Mouse (Mus musculus) midbrain, embryonic 14.5 days (tissue): Measurements from ENCODE around the gene Gm19426. TPM values are rescaled to one million over a fixed set of nuclear protein-coding genes. Genes with fewer than 3 reads are reported as not detected.

Source experiments
- ATAC-seq: fragments of 200-750 bp; cut with Nextera tagmentation; 2 replicates; pipeline ENCODE4 v1.8.0; 2017; ENCODE audit warnings: moderate number of reproducible peaks, moderate library complexity; ENCODE audit not compliant: low FRiP score, low TSS enrichment
- DNase-seq: peaks from one replicate; pipeline ENCODE4 v3.0.0-alpha.2; 2015
- H3K27ac ChIP-seq: fragments of 300-500 bp; sonication (generic); replicated peaks from 2 replicates; pipeline ENCODE4 v1.5.1; 2014; ENCODE audit warnings: mild to moderate bottlenecking, low read depth, low read length, moderate library complexity
- H3K27me3 ChIP-seq: fragments of 300-500 bp; sonication (generic); 2 replicates; pipeline ENCODE4 v1.6.1; 2014; ENCODE audit warnings: low read length, control low read depth, mixed read lengths; ENCODE audit not compliant: control insufficient read depth, insufficient read depth
- H3K36me3 ChIP-seq: fragments of 300-500 bp; sonication (generic); 2 replicates; pipeline ENCODE4 v1.6.1; 2014; ENCODE audit warnings: low read length, control low read depth; ENCODE audit not compliant: control insufficient read depth, insufficient read depth
- H3K4me1 ChIP-seq: fragments of 300-500 bp; sonication (generic); 2 replicates; pipeline ENCODE4 v1.6.1; 2014; ENCODE audit warnings: mild to moderate bottlenecking, antibody characterized with exemption, low read length, control low read depth; ENCODE audit not compliant: control insufficient read depth, insufficient read depth
- H3K4me2 ChIP-seq: fragments of 300-500 bp; sonication (generic); 2 replicates; pipeline ENCODE4 v1.6.1; 2014; ENCODE audit warnings: mild to moderate bottlenecking, low read length, moderate library complexity
- H3K4me3 ChIP-seq: fragments of 300-500 bp; sonication (generic); replicated peaks from 2 replicates; pipeline ENCODE4 v1.5.1; 2014; ENCODE audit warnings: low read depth, low read length
- H3K9ac ChIP-seq: fragments of 300-500 bp; sonication (generic); replicated peaks from 2 replicates; pipeline ENCODE4 v1.6.1; 2014; ENCODE audit warnings: mild to moderate bottlenecking, low read length, moderate library complexity
- H3K9me3 ChIP-seq: fragments of 300-500 bp; sonication (generic); 2 replicates; pipeline ENCODE4 v1.6.1; 2016; ENCODE audit warnings: low read length, control low read depth, mixed read lengths; ENCODE audit not compliant: control insufficient read depth
- WGBS: fragments of 180-500 bp; shearing (Covaris S2); extraction: QIAGEN DNeasy Blood & Tissue Kit; methylation state at CpG from one replicate; pipeline ENCODE4 v1.1.7; 2014; 5-methylcytosine and 5-hydroxymethylcytosine counted together
- polyA plus RNA-seq: library from polyadenylated mRNA; unstranded; fragments of >200 nt; fragmentation: Nextera tagmentation; extraction: Ambion mirVana; gene quantifications from 2 replicates; pipeline ENCODE4 v1.2.1, GENCODE M21; 2014

Gm19426 gene
- 2.0 and 3.3 TPM in 2 replicates for polyA plus RNA-seq

DNA sequence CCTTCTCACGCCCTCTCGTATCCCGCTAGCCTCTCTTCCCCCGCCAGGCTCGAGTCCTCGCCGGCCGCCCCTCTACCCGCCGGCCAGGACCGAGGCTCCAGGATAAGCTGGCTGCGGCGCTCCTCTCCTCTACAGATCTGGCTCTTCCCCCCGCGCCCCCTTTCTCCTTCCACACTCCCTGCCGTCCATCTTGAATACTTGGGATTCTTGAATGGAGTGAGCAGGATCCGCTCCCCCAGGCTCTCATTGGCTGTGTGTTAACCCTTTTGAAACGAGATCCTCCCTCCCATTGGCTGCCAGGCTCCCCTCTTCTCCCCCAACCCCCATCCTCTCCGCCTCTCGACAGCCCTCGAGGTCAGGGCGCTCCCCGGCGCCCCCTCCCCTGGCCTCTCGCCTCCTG, at the start of gene Gm19426:
Gm19426 (minus strand) TSS at position 95 of the 400 bp plus-strand sequence.
- Histone ChIP-seq H3K4me3 (peak within 1 kb of the TSS; percentile 72), H3K9ac (peak within 1 kb of the TSS; percentile 91), H3K27ac (peak within 1 kb of the TSS; percentile 97), H3K27me3 (no peaks in the 10 kb centered on the region), H3K36me3 (no peaks in the 10 kb centered on the region), H3K9me3 (no peaks in the 10 kb centered on the region), H3K4me2 (peak within 1 kb of the TSS; percentile 86), H3K4me1 (peaks cover 29% of the 10 kb centered on the region)
- WGBS = under 1% methylated on average over 25 of the region's 25 CpGs
- DNase-seq (peak; percentile 95), ATAC-seq (peak; percentile 91)

DNA sequence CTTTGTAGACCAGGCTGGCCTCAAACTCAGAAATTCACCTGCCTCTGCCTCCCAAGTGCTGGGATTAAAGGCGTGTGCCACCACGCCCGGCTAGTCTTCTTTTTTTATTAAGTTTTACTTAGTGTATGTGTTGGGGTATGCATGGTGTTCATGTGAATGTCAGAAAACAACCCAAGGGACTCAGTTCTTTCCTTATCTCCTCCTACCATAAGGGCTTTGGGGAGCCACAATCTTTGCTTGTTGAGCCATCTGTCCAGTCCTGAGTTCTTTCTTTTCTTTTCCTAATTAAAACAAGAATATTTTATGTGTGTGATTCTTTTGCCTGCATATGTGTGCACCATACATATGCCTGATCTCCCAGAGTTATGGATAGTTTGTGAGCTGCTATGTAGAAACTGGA, 49.7 kb upstream of the Gm19426 start:
- Histone ChIP-seq H3K9me3 (no peaks in the 10 kb centered on the region), H3K4me2 (no peak overlapping the region), H3K4me1 (0 out of 2 replicates have a peak, but pooled peaks cover 4% of the 10 kb centered on the region), H3K36me3 (no peaks in the 10 kb centered on the region), H3K4me3 (no peak overlapping the region), H3K9ac (no peak overlapping the region), H3K27me3 (no peaks in the 10 kb centered on the region), H3K27ac (no peak overlapping the region)
- 90% methylated on average over 3 of the region's 3 CpGs for WGBS
- DNase-seq (no peak), ATAC-seq (no peak)

DNA sequence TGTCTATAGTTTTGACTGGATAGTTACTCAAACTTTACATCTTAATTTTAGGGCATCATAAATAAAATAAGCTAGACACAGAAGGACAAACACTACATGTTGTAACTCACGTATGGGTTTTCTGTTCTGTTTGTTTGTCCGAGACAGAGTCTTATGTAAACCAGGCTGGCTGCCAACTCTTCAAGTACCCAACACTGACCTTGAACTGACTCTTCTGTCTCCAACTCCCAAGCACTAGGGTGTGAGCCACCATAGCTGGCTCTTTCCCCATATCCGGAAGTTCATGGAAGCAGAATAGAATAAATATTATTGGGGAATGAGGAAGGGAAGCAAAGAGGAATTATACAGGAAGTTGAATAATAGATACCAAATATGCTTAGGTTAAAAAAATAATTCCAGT, 49.1 kb upstream of the Gm19426 start:
- H3K4me1 ChIP-seq = no peaks in the 10 kb centered on the region
- no peak for DNase-seq
- H3K4me2 ChIP-seq = no peak overlapping the region
- no peaks in the 10 kb centered on the region for H3K9me3 ChIP-seq
- H3K9ac ChIP-seq = no peak overlapping the region
- H3K27ac ChIP-seq = no peak overlapping the region
- H3K36me3 ChIP-seq = no peaks in the 10 kb centered on the region
- H3K27me3 ChIP-seq = no peaks in the 10 kb centered on the region
- H3K4me3 ChIP-seq = no peak overlapping the region
- ATAC-seq = no peak
- WGBS = 92% methylated on average over 3 of the region's 3 CpGs

DNA sequence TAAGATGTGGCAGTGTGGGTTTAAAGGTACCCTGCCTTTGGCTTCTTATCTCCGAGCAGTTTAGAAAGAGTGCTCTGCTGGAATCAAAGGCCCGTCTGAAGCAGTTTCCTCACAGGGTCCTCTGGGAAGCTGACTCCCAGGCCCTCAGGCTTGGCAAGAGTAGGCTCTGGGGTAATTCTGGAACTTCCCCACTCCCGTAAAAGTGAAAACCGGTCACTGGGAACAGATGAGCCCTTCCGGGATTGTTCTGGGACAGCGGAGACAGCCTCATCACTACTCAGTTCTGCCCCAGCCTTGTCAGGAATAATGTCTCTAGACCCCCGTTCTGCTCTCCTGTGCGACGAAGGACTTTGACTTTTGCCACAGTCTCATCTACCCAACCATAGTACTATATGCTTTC, 47.0 kb upstream of the Gm19426 start:
- no peak overlapping the region for H3K4me2 ChIP-seq
- ATAC-seq = no peak
- 61% methylated on average over 9 of the region's 9 CpGs for WGBS

DNA sequence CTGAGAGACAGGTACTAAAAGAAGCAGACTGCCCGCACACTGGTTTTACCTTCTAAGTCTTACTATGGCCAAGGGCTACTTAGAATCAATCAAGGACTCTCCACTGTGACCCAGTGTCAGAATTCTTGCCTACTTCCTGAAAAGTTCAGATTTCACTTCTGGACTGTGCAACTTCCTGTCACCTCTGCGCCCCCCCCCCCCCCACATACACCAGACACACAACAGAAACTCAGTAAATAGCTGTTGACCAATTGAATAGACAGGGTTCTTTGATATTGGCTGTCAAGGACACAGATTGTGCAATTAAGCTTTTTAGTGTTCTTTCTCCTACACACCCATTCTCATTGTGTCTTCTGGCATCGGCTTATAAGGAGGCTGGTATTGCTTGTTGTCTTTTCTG, 44.9 kb upstream of the Gm19426 start:
- H3K36me3 ChIP-seq = no peaks in the 10 kb centered on the region
- H3K4me1 ChIP-seq = no peaks in the 10 kb centered on the region
- DNase-seq (no peak), ATAC-seq (no peak)
- H3K27me3 ChIP-seq = no peaks in the 10 kb centered on the region
- H3K4me2 ChIP-seq = no peak overlapping the region
- no peaks in the 10 kb centered on the region for H3K9me3 ChIP-seq
- H3K27ac ChIP-seq = no peak overlapping the region
- H3K4me3 ChIP-seq = no peak overlapping the region
- H3K9ac ChIP-seq = no peak overlapping the region
- WGBS = 81% methylated on average over 3 of the region's 3 CpGs

More for the DNA sequence above, 47.0 kb upstream of the Gm19426 start:
- H3K9me3 ChIP-seq = no peaks in the 10 kb centered on the region
- DNase-seq = no peak
- H3K27me3 ChIP-seq = no peaks in the 10 kb centered on the region
- no peak overlapping the region for H3K27ac ChIP-seq
- H3K36me3 ChIP-seq = no peaks in the 10 kb centered on the region
- no peak overlapping the region for H3K4me3 ChIP-seq
- no peak overlapping the region for H3K9ac ChIP-seq
- no peaks in the 10 kb centered on the region for H3K4me1 ChIP-seq

DNA sequence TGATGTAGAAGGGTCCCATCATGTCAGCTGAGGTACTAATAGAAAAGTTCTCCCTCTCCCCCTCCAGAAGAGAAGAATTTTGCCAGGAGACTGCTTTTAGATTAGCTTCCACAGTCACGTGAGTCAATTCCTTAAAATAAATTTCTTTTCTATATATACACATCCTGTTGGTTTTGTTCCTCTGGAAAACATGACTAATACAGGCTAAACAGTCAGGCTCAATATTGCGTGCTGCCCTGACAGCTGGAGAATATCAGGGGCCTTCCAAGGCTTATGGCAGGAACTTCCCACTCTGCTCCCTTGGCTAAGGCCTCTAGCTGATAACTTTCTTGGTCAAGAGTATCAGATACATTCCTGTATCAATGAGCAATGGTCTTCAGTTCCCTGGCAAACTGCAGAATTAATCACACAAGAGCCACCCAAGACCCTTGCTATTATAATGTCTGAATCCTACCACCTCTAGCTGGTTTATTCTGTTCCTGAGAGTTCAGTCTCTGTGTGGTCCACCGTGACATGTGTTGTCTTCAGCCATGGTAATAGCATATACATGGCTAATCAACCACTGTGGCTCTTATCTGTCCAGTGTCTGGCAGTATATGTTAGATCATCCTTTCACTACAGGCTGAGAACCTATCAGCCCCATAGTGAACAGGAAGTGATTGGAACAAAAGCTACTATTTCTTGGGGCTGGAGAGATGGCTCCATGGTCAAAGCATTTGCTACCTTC, 40.5 kb upstream of the Gm19426 start:
- WGBS = 89% methylated on average over 3 of the region's 3 CpGs
- Histone ChIP-seq H3K9me3 (no peaks in the 10 kb centered on the region), H3K4me2 (no peak overlapping the region), H3K4me1 (no peaks in the 10 kb centered on the region), H3K4me3 (no peak overlapping the region), H3K9ac (no peak overlapping the region), H3K36me3 (no peaks in the 10 kb centered on the region), H3K27me3 (no peaks in the 10 kb centered on the region), H3K27ac (no peak overlapping the region)
- no peak for DNase-seq
- no peak for ATAC-seq

DNA sequence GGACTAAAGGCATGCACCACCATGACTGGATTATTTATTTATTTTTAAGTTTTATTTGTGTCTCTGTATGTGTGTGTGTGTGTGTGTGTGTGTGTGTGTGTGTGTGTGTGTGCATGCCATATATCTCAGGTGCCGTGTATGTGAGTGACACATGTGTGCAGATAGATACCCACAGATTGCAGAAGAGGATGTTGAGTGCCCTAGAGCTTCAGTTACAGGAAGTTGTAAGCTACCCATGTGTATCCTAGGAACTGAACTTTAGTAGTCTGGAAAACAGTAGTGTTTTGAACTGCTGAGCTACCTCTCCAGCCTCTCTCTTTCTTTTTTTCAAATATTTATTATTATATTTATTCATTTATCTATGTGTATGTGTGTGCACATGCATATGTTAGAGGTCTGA, 39.9 kb upstream of the Gm19426 start:
- no peak overlapping the region for H3K9ac ChIP-seq
- no peaks in the 10 kb centered on the region for H3K9me3 ChIP-seq
- H3K27me3 ChIP-seq = no peaks in the 10 kb centered on the region
- no peak overlapping the region for H3K4me2 ChIP-seq
- DNase-seq (no peak), ATAC-seq (no peak)
- 72% methylated on average over 1 of the region's 1 CpGs for WGBS
- H3K4me3 ChIP-seq = no peak overlapping the region
- H3K27ac ChIP-seq = no peak overlapping the region
- H3K4me1 ChIP-seq = no peaks in the 10 kb centered on the region
- no peaks in the 10 kb centered on the region for H3K36me3 ChIP-seq

DNA sequence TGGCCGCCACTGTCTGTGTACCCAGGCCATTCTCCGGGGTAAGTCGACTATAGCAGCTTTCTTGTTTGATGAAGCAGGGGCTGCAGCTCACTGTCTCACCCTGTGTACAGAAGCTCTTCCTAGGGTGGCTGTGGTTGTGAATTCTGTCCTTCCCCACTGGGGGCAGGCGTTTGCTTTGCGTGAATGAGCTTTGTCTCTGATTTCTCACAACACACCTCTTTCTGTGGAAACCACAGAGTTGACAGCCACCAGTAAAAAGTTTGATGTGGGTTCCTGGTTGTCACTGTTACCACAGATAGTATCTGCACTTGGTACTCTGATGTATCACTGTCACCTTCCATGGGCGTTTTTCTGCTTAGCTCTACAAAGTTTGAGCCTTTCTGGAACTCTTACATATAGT, 35.8 kb upstream of the Gm19426 start:
- DNase-seq = peak; percentile 21
- ATAC-seq = no peak

DNA sequence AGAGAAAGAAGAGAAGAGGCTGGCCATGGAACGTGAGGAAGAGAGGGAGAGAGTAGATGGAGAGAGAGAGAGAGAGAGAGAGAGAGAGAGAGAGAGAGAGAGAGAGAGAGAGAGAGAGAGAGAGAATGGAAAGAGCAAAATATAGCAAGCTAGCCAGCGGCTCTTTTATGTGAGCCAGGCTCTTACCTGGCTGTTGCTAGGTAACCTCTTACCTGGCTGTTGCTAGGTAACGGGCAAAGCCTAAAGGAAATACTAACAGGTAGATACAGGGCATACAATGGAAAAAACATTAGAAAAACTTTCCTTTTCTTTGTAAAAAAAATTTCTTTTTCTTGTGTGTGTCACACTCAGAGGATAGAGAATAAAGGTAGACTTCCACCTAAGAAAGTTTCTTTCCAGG, 34.3 kb upstream of the Gm19426 start:
- no peak overlapping the region for H3K9ac ChIP-seq
- no peak overlapping the region for H3K4me3 ChIP-seq
- peak; percentile 53 for DNase-seq
- 51% methylated on average over 3 of the region's 3 CpGs for WGBS
- H3K4me1 ChIP-seq = peaks cover 11% of the 10 kb centered on the region
- H3K4me2 ChIP-seq = no peak overlapping the region
- H3K27me3 ChIP-seq = no peaks in the 10 kb centered on the region
- peak overlapping the region; percentile 62; the same call in 1 of the 2 replicates for H3K27ac ChIP-seq
- H3K36me3 ChIP-seq = no peaks in the 10 kb centered on the region
- no peaks in the 10 kb centered on the region for H3K9me3 ChIP-seq
- ATAC-seq = no peak

More for the DNA sequence above, 35.8 kb upstream of the Gm19426 start:
- Histone ChIP-seq H3K36me3 (no peaks in the 10 kb centered on the region), H3K4me1 (peaks cover 6% of the 10 kb centered on the region), H3K27ac (no peak overlapping the region), H3K9ac (no peak overlapping the region), H3K4me3 (no peak overlapping the region), H3K27me3 (no peaks in the 10 kb centered on the region), H3K4me2 (no peak overlapping the region), H3K9me3 (no peaks in the 10 kb centered on the region)
- WGBS = 57% methylated on average over 6 of the region's 6 CpGs
